Mouse (Mus musculus): Measurements from ENCODE around the gene Srebf1. TPM values are rescaled to one million over a fixed set of nuclear protein-coding genes. Genes with fewer than 3 reads are reported as not detected.

Gene Srebf1
- total RNA-seq (2021) = 10 to 100 TPM; 29.0 to 32.0 TPM
- long read RNA-seq, experiment 1, full-length matches to known transcripts = 17 of 34 reads
- long read RNA-seq, experiment 1, partial matches to known transcripts = 6 of 34 reads
- long read RNA-seq, experiment 1, other reads (novel, unspliced or antisense) = 11 of 34 reads
- long read RNA-seq, experiment 2, full-length matches to known transcripts = 17 of 37 reads
- long read RNA-seq, experiment 2, partial matches to known transcripts = 8 of 37 reads
- long read RNA-seq, experiment 2, other reads (novel, unspliced or antisense) = 12 of 37 reads

GRCm38 (mm10) chr11:60222469-60223236 is at the start of gene Srebf1:
TSS of gene Srebf1 (minus strand) at chr11:60222581.
- intact Hi-C loops (cut with DNase I) = no loop called here
- DNase-seq = peak; percentile 81 to 90

- DNase-seq = no peak
- intact Hi-C loops (cut with DNase I) = no loop called here
These were observed 46.2 kb upstream of the Srebf1 start for GRCm38 (mm10) chr11:60268563-60268962.

GRCm38 (mm10) chr11:60265271-60265985 is 43.0 kb upstream of the Srebf1 start:
- no peak for DNase-seq
- intact Hi-C loops (cut with DNase I) = no loop called here

GRCm38 (mm10) chr11:60264651-60265050 is 42.3 kb upstream of the Srebf1 start:
- no peak for DNase-seq
- intact Hi-C loops (cut with DNase I) = no loop called here

GRCm38 (mm10) chr11:60262396-60262795 is 40.0 kb upstream of the Srebf1 start:
- intact Hi-C loops (cut with DNase I) = no loop called here
- DNase-seq = no peak

- no peak for DNase-seq
- intact Hi-C loops (cut with DNase I) = no loop called here
These were observed 38.4 kb upstream of the Srebf1 start for GRCm38 (mm10) chr11:60260743-60261142.

GRCm38 (mm10) chr11:60257696-60258095 is 35.3 kb upstream of the Srebf1 start:
- no peak for DNase-seq
- intact Hi-C loops (cut with DNase I) = no loop called here

- no peak for DNase-seq
- intact Hi-C loops (cut with DNase I) = no loop called here
These were observed 34.3 kb upstream of the Srebf1 start for GRCm38 (mm10) chr11:60256713-60257112.

GRCm38 (mm10) chr11:60256176-60256681 is 33.8 kb upstream of the Srebf1 start:
- intact Hi-C loops (cut with DNase I) = no loop called here
- DNase-seq = peak in 1 of 2 experiments; percentile 52

- intact Hi-C loops (cut with DNase I) = no loop called here
- DNase-seq = no peak
These were observed 33.3 kb upstream of the Srebf1 start for GRCm38 (mm10) chr11:60255639-60256038.

GRCm38 (mm10) chr11:60255181-60255580 is 32.8 kb upstream of the Srebf1 start:
- intact Hi-C loops (cut with DNase I) = no loop called here
- no peak for DNase-seq

- peak; percentile 41 to 66 for DNase-seq
- intact Hi-C loops (cut with DNase I) = loop anchor here (5.0 kb wide), 1 partner anchor 83 kb away; no protein-coding TSS in a partner anchor
These were observed 31.9 kb upstream of the Srebf1 start for GRCm38 (mm10) chr11:60254308-60254707.

GRCm38 (mm10) chr11:60253546-60253945 is 31.2 kb upstream of the Srebf1 start:
- intact Hi-C loops (cut with DNase I) = loop anchor here (5.0 kb wide), 1 partner anchor 84 kb away; no protein-coding TSS in a partner anchor
- no peak for DNase-seq

GRCm38 (mm10) chr11:60250971-60251643 is 28.7 kb upstream of the Srebf1 start:
- intact Hi-C loops (cut with DNase I) = loop anchor here (2.0 to 5.0 kb wide), 2 partner anchors 42 to 86 kb away; no protein-coding TSS in a partner anchor
- DNase-seq = peak; percentile 37 to 72

- intact Hi-C loops (cut with DNase I) = loop anchor here (2.0 to 5.0 kb wide), 3 partner anchors 43 to 163 kb away; no protein-coding TSS in a partner anchor
These were observed 27.5 kb upstream of the Srebf1 start for GRCm38 (mm10) chr11:60249885-60250284.

GRCm38 (mm10) chr11:60248596-60249404 is 26.4 kb upstream of the Srebf1 start:
- DNase-seq = no peak
- intact Hi-C loops (cut with DNase I) = loop anchor here (2.0 kb wide), 1 partner anchor 164 kb away; no protein-coding TSS in a partner anchor

More at GRCm38 (mm10) chr11:60249885-60250284, 27.5 kb upstream of the Srebf1 start:
- DNase-seq = no peak

GRCm38 (mm10) chr11:60247753-60248550 is 25.6 kb upstream of the Srebf1 start:
- no peak for DNase-seq
- intact Hi-C loops (cut with DNase I) = loop anchor here (2.0 kb wide), 1 partner anchor 165 kb away; no protein-coding TSS in a partner anchor

- intact Hi-C loops (cut with DNase I) = no loop called here
- DNase-seq = no peak
These were observed 23.7 kb upstream of the Srebf1 start for GRCm38 (mm10) chr11:60246077-60246476.
